Mouse (Mus musculus) layer of hippocampus, postnatal 14 days (tissue): ENCODE measurements around the gene Dmap1. TPM values are rescaled to one million over a fixed set of nuclear protein-coding genes. Genes with fewer than 3 reads are reported as not detected.

Experiments
- total RNA-seq, 2 experiments: library from RNA; stranded (reverse); gene quantifications; 2 replicates each; pipeline ENCODE4 v1.2.3; 2021

The Dmap1 gene
- total RNA-seq, 2 experiments from 2014 or later = 31.8 TPM

Other genes starting within 250 kb of the Dmap1 start
- 100 to 1,000 TPM; 140 to 146 TPM for gene Rnf220, start 185.2 kb downstream of the Dmap1 start, total RNA-seq
- 100 to 1,000 TPM; 217 to 218 TPM for gene Eri3, start 131.9 kb downstream of the Dmap1 start, total RNA-seq
- not detected for gene Gm12845, start 42.1 kb upstream of the Dmap1 start, total RNA-seq
- not detected for gene Klf17, start 83.4 kb upstream of the Dmap1 start, total RNA-seq
- gene Slc6a9, start 152.2 kb upstream of the Dmap1 start, total RNA-seq = 10 to 100 TPM; 30.3 to 40.9 TPM
- 1 to 10 TPM in 1 of 2 experiments, under 1 TPM in 1; 0.85 to 1.5 TPM for gene Ccdc24, start 190.3 kb upstream of the Dmap1 start, total RNA-seq
- 10 to 100 TPM; 94.4 to 99.7 TPM for gene B4galt2, start 201.2 kb upstream of the Dmap1 start, total RNA-seq
- 100 to 1,000 TPM; 433 TPM for gene Atp6v0b, start 205.1 kb upstream of the Dmap1 start, total RNA-seq
- 10 to 100 TPM; 10.0 to 10.2 TPM for gene Dph2, start 209.8 kb upstream of the Dmap1 start, total RNA-seq
- 100 to 1,000 TPM; 124 to 131 TPM for gene Ipo13, start 232.7 kb upstream of the Dmap1 start, total RNA-seq
- 1 to 10 TPM; 1.8 to 2.0 TPM for gene Artn, start 247.5 kb upstream of the Dmap1 start, total RNA-seq